In the genomic region with DNA sequence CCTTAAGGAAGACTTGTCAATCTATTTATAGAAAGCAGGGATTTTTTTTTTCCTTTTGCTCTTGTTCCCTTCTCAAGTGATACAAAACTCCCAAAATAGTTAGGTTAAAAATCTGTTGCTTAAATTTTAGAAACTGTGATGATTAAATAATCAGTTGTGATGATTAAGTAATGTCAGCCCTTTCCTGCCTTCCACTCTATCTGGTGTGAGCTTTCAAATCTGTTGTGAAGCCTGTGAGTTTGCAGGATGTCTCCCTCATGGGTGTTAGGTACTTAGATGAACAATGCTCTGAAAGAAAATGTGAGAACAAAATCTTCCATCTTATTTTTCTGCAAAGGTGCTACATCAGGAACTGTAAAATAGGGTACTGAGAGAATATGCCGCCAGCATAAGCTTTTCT, we compare ENCODE assay signal across 21 mouse cellular contexts.
"Had no signal": no experiment of that assay in that cellular context is flagged by ENCODE, and none has a peak within 500 bp of the region (broad histone marks: within the 10 kb centered on the region; RNA-seq: fewer than 3 reads in every experiment).

No protein-coding gene starts in this region.

- H3K4me2 ChIP-seq: kidney, embryonic 15.5 days; limb, embryonic 13.5 days; liver, embryonic 12.5 days; liver, embryonic 15.5 days; lung, embryonic 15.5 days; midbrain, embryonic 11.5 days; stomach, embryonic 15.5 days had no signal

- H3K27ac ChIP-seq: kidney, embryonic 15.5 days; limb, embryonic 10.5 days; limb, embryonic 13.5 days; liver, embryonic 12.5 days; liver, embryonic 15.5 days; lung, embryonic 15.5 days; stomach, embryonic 15.5 days had no signal

- H3K9ac ChIP-seq: kidney, embryonic 15.5 days; limb, embryonic 13.5 days; liver, embryonic 12.5 days; liver, embryonic 15.5 days; lung, embryonic 15.5 days; stomach, embryonic 15.5 days had no signal

- H3K4me1 ChIP-seq: kidney, embryonic 15.5 days; limb, embryonic 10.5 days; limb, embryonic 13.5 days; liver, embryonic 12.5 days; liver, embryonic 15.5 days; lung, embryonic 15.5 days; stomach, embryonic 15.5 days had no signal

- H3K36me3 ChIP-seq: kidney, embryonic 15.5 days; limb, embryonic 10.5 days; limb, embryonic 13.5 days; liver, embryonic 12.5 days; liver, embryonic 15.5 days; lung, embryonic 15.5 days; stomach, embryonic 15.5 days had no signal

- H3K9me3 ChIP-seq: kidney, embryonic 15.5 days; limb, embryonic 10.5 days; limb, embryonic 13.5 days; liver, embryonic 12.5 days; liver, embryonic 15.5 days; lung, embryonic 15.5 days; stomach, embryonic 15.5 days had no signal

- H3K27me3 ChIP-seq: kidney, embryonic 15.5 days; limb, embryonic 13.5 days; liver, embryonic 12.5 days; liver, embryonic 15.5 days; lung, embryonic 15.5 days; stomach, embryonic 15.5 days had no signal

- ATAC-seq: liver, embryonic 12.5 days had no signal

- DNase-seq: kidney, adult 11 months; kidney, adult 8-10 months; kidney, postnatal 10 days; kidney, postnatal 4 days; liver; lung, adult 18-20 months; lung, postnatal 10 days; lung, postnatal 36 days; midbrain, embryonic 14.5 days; right cerebral cortex, postnatal 25 days; spleen, adult 18-20 months; thymus, adult 18-20 months; thymus, postnatal 36 days had no signal

- H3K4me3 ChIP-seq: kidney, embryonic 15.5 days; limb, embryonic 10.5 days; limb, embryonic 13.5 days; liver, embryonic 12.5 days; liver, embryonic 15.5 days; lung, embryonic 15.5 days; stomach, embryonic 15.5 days had no signal
